Mouse (Mus musculus) heart, embryonic 14.5 days (tissue): Measurements from ENCODE around the gene Srsf3. TPM values are rescaled to one million over a fixed set of nuclear protein-coding genes. Genes with fewer than 3 reads are reported as not detected.

ENCODE experiments used
- ATAC-seq: fragments of 200-750 bp; cut with Nextera tagmentation; 2 replicates; pipeline ENCODE4 v1.8.0; 2017; ENCODE audit warnings: low read depth, moderate TSS enrichment; ENCODE audit not compliant: insufficient number of reproducible peaks, insufficient read depth, low FRiP score
- H3K27ac ChIP-seq, 2 experiments: fragments of 200-500 bp in 1 of 2; fragments of 300-500 bp in 1 of 2; sonication (generic) in 1 of 2; replicated peaks in 1 of 2; 2 replicates each; pipeline ENCODE4 v1.5.1; 2012 to 2014; ENCODE audit warnings: low read depth in 2 of 2, low read length in 2 of 2, control low read depth in 1 of 2, mild to moderate bottlenecking in 1 of 2, mixed read lengths in 1 of 2; ENCODE audit not compliant: control insufficient read depth in 1 of 2, insufficient read depth in 1 of 2
- H3K27me3 ChIP-seq: fragments of 300-500 bp; sonication (generic); 2 replicates; pipeline ENCODE4 v1.6.1; 2014; ENCODE audit warnings: mild to moderate bottlenecking, low read length, control low read depth; ENCODE audit not compliant: control insufficient read depth, insufficient read depth
- H3K36me3 ChIP-seq: fragments of 300-500 bp; sonication (generic); 2 replicates; pipeline ENCODE4 v1.6.1; 2014; ENCODE audit warnings: mild to moderate bottlenecking, control low read depth, low read length, mixed read lengths; ENCODE audit not compliant: control insufficient read depth, insufficient read depth
- H3K4me1 ChIP-seq, 2 experiments: fragments of 200-500 bp in 1 of 2; fragments of 300-500 bp in 1 of 2; sonication (generic) in 1 of 2; 2 replicates each; pipeline ENCODE4 v1.6.1; 2012 to 2014; ENCODE audit warnings: low read length in 2 of 2, control low read depth in 1 of 2, mixed read lengths in 1 of 2; ENCODE audit not compliant: control insufficient read depth in 2 of 2, insufficient read depth in 2 of 2
- H3K4me2 ChIP-seq: fragments of 300-500 bp; sonication (generic); 2 replicates; pipeline ENCODE4 v1.6.1; 2014; ENCODE audit warnings: mild to moderate bottlenecking, low read length
- H3K4me3 ChIP-seq, 2 experiments: fragments of 200-500 bp in 1 of 2; fragments of 300-500 bp in 1 of 2; sonication (generic) in 1 of 2; 2 replicates each; pipeline ENCODE4 v1.5.1; 2012 to 2014; ENCODE audit warnings: low read length in 2 of 2, mild to moderate bottlenecking in 2 of 2, control low read depth in 1 of 2, low read depth in 1 of 2, moderate library complexity in 1 of 2; ENCODE audit not compliant: control insufficient read depth in 1 of 2, insufficient read depth in 1 of 2
- H3K9ac ChIP-seq: fragments of 300-500 bp; sonication (generic); 2 replicates; pipeline ENCODE4 v1.6.1; 2014; ENCODE audit warnings: mild to moderate bottlenecking, low read length
- H3K9me3 ChIP-seq: fragments of 300-500 bp; sonication (generic); 2 replicates; pipeline ENCODE4 v1.6.1; 2016; ENCODE audit warnings: low read length, control low read depth; ENCODE audit not compliant: control insufficient read depth
- WGBS: fragments of 180-500 bp; shearing (Covaris S2); extraction: QIAGEN DNeasy Blood & Tissue Kit; methylation state at CpG from one replicate; pipeline ENCODE4 v1.1.7; 2014; 5-methylcytosine and 5-hydroxymethylcytosine counted together
- polyA plus RNA-seq: library from polyadenylated mRNA; unstranded; fragments of >200 nt; fragmentation: Nextera tagmentation; extraction: Ambion mirVana; gene quantifications from 2 replicates; pipeline ENCODE4 v1.2.1, GENCODE M21; 2014

Srsf3 gene
- polyA plus RNA-seq, 1 experiment from 2014 or later, result 340 TPM

- no peaks in the 10 kb centered on the region for H3K9me3 ChIP-seq
- H3K27me3 ChIP-seq, result peaks cover 5% of the 10 kb centered on the region; the same call in 1 of the 2 replicates
- H3K27ac ChIP-seq, result no peak overlapping the region
- WGBS, result 83% methylated on average over 10 of the region's 10 CpGs
- ATAC-seq, result no peak
- H3K9ac ChIP-seq, result no peak overlapping the region
- H3K4me1 ChIP-seq, result peaks cover 10 to 13% of the 10 kb centered on the region in 2 experiments
- no peaks in the 10 kb centered on the region for H3K36me3 ChIP-seq
- H3K4me3 ChIP-seq, result no peak overlapping the region
- no peak overlapping the region for H3K4me2 ChIP-seq
Observed at GRCm38 (mm10) chr17:29085266-29085665, 52.8 kb downstream of the Srsf3 start.

GRCm38 (mm10) chr17:29086916-29087315 lies 54.5 kb downstream of the Srsf3 start:
- no peak overlapping the region for H3K4me3 ChIP-seq
- no peaks in the 10 kb centered on the region for H3K36me3 ChIP-seq
- ATAC-seq, result no peak
- H3K27ac ChIP-seq, result no peak overlapping the region
- WGBS, result 82% methylated on average over 4 of the region's 4 CpGs
- no peak overlapping the region for H3K4me2 ChIP-seq
- no peak overlapping the region for H3K9ac ChIP-seq
- H3K27me3 ChIP-seq, result no peaks in the 10 kb centered on the region
- H3K9me3 ChIP-seq, result no peaks in the 10 kb centered on the region
- peaks cover 0 to 1% of the 10 kb centered on the region in 2 experiments; a peak in 1 of 4 replicates for H3K4me1 ChIP-seq

GRCm38 (mm10) chr17:29090776-29091175 lies 58.3 kb downstream of the Srsf3 start, which contains the start of gene Cdkn1a:
Gene Cdkn1a, plus strand, starts transcription at chr17:29090976.
- H3K4me2 ChIP-seq, result no peak within 1 kb of the TSS
- no peak within 1 kb of the TSS for H3K9ac ChIP-seq
- no peaks in the 10 kb centered on the region for H3K9me3 ChIP-seq
- no peak within 1 kb of the TSS for H3K4me3 ChIP-seq
- WGBS, result 78% methylated on average over 3 of the region's 3 CpGs
- peaks cover 6 to 12% of the 10 kb centered on the region in 2 experiments; a peak in 3 of 4 replicates for H3K4me1 ChIP-seq
- no peaks in the 10 kb centered on the region for H3K36me3 ChIP-seq
- no peaks in the 10 kb centered on the region; the same call in 1 of the 2 replicates for H3K27me3 ChIP-seq
- no peak within 1 kb of the TSS for H3K27ac ChIP-seq
- no peak for ATAC-seq

- Histone ChIP-seq H3K4me1 (peaks cover 7 to 12% of the 10 kb centered on the region in 2 experiments; a peak in 3 of 4 replicates), H3K27ac (no peak overlapping the region), H3K4me2 (no peak overlapping the region), H3K36me3 (no peaks in the 10 kb centered on the region), H3K9ac (no peak overlapping the region), H3K4me3 (no peak overlapping the region), H3K9me3 (no peaks in the 10 kb centered on the region), H3K27me3 (no peaks in the 10 kb centered on the region; the same call in 1 of the 2 replicates)
- no peak for ATAC-seq
- WGBS, result 53% methylated on average over 6 of the region's 6 CpGs
Observed at GRCm38 (mm10) chr17:29091348-29091944, 59.0 kb downstream of the Srsf3 start.

- Histone ChIP-seq H3K36me3 (no peaks in the 10 kb centered on the region), H3K4me3 (no peak overlapping the region), H3K4me1 (peaks cover 7 to 12% of the 10 kb centered on the region in 2 experiments; a peak in 3 of 4 replicates), H3K27me3 (no peaks in the 10 kb centered on the region; the same call in 1 of the 2 replicates), H3K9ac (no peak overlapping the region), H3K27ac (no peak overlapping the region), H3K4me2 (no peak overlapping the region), H3K9me3 (no peaks in the 10 kb centered on the region)
- WGBS, result 54% methylated on average over 5 of the region's 5 CpGs
- ATAC-seq, result no peak
Observed at GRCm38 (mm10) chr17:29092497-29092896, 60.1 kb downstream of the Srsf3 start.

Other genes with a start within 250 kb of the Srsf3 start
- gene Brpf3, start 231.5 kb upstream of the Srsf3 start, polyA plus RNA-seq, result 6.0 and 6.4 TPM in 2 replicates
- gene Pnpla1, start 174.2 kb upstream of the Srsf3 start, polyA plus RNA-seq, result 0.11 TPM in 1 of 2 replicates, not detected in the other
- gene 4930539E08Rik, start 117.3 kb upstream of the Srsf3 start, polyA plus RNA-seq, result 0.09 TPM in 2 replicates
- not detected in 2 replicates for gene Pxt1, start 88.8 kb upstream of the Srsf3 start, polyA plus RNA-seq
- gene Kctd20, start 80.7 kb upstream of the Srsf3 start, polyA plus RNA-seq, result 53.2 and 53.5 TPM in 2 replicates
- gene Stk38, start 24.6 kb upstream of the Srsf3 start, polyA plus RNA-seq, result 68.0 and 70.3 TPM in 2 replicates
- 51.7 and 57.7 TPM in 2 replicates for gene Cdkn1a, start 58.3 kb downstream of the Srsf3 start, polyA plus RNA-seq
- gene Rab44, start 81.5 kb downstream of the Srsf3 start, polyA plus RNA-seq, result 0.23 and 0.36 TPM in 2 replicates
- 21.4 and 28.8 TPM in 2 replicates for gene Cpne5, start 205.5 kb downstream of the Srsf3 start, polyA plus RNA-seq
- gene Ppil1, start 231.6 kb downstream of the Srsf3 start, polyA plus RNA-seq, result 98.2 and 106 TPM in 2 replicates
- 106 and 112 TPM in 2 replicates for gene BC004004, start 236.2 kb downstream of the Srsf3 start, polyA plus RNA-seq